Mouse (Mus musculus): ENCODE results near the gene Lzic.
A peak's percentile ranks its signal among the peaks of the same experiment; 100 is the strongest.

Gene Lzic

GRCm38 (mm10) chr4:149477078-149477477 is 8.0 kb upstream of the Lzic start, which contains the start of gene Tmem274:
Gene Tmem274, plus strand, starts transcription at chr4:149477378.
- DNase-seq (ENCODE audit: low read depth, low spot score), result no peak

- no peak for DNase-seq (ENCODE audit: low read depth, low spot score)
Measured at GRCm38 (mm10) chr4:149484566-149484965, 463 bp upstream of the Lzic start.

- DNase-seq (ENCODE audit: low read depth, low spot score), result peak; percentile 36
Measured at GRCm38 (mm10) chr4:149485825-149486206, 787 bp downstream of the Lzic start.

DNA sequence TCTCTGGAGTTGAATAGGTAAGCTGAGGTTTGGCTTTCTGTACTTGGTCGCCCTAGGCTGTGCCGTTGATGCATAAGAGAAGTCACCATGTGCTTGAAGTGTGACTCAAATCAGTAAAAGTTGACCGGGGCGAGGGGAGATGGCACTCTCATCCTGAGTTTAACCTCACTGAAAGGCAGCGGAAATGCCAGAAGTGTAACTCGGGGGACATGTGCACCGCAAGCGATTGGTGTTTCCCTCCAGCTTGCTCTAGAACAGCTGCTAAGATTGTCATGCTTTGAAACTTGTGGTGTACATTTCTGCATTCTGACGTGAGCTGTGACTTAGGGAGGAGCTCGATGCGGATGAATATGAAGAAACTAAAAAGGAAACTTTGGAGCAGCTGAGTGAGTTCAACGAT is 2.7 kb downstream of the Lzic start:
- no peak for DNase-seq (ENCODE audit: low read depth, low spot score)

DNA sequence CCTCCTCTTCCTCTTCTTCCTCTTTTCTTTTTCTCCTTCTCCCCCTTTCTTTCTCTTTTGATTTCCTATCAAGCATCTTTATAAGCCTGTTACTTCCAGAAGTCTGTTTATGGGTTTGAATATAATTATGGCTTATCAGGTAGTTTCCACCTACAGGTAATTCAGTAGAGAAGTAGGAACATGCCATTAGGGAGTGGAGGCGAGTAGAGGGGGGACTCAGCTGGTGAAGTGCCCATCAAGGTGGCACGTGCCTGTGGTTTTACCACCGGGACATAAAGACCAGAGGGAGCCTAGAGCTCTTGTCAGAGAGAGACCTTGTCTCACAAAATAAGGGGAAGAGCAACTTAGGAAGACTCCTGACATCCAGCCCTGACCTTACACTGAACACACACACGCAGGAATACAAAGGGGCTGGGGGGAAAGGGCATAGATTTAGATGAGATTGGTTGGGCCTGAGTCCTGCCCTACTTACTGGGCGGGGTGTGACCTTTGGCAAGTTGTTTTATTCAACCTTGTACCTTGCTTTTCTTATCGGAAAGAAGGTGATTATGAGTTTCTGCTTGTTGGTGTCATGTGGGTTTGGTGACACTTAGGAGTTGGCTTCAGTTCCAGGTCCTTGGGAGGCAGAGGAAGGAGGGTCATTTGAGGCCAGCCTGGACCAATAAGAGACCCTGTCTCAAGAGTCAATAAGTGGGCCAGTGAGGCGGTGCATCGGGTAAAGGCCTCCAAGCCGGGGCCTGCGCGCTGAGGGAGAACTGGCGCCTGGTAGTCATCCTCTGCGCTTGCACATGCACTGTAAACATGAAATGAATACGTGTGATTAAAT is 4.6 kb downstream of the Lzic start:
- no peak for DNase-seq (ENCODE audit: low read depth, low spot score)

DNA sequence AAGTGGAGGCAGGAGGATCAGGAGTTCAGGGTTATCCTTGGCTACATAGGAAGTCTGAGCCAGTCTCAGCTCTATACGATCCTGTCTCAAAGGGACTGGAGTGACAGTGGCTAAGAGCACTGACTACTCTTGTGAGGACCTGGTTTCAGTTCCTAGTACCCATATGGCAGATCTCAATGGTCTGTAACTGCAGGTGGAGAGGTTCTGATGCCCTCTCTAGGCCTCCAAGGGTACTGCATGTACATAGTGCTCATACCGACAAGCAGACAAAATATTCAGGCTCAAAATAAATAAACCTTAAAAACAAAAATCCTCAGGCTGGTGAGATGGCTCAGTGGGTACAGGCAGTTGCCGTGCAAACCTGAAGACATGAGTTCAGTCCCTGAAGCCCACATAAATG is 6.1 kb downstream of the Lzic start:
- DNase-seq (ENCODE audit: low read depth, low spot score), result peak; percentile 65

- no peak for DNase-seq (ENCODE audit: low read depth, low spot score)
Measured at GRCm38 (mm10) chr4:149496612-149497011, 11.6 kb downstream of the Lzic start.

GRCm38 (mm10) chr4:149498901-149499300 is 13.9 kb downstream of the Lzic start:
- DNase-seq (ENCODE audit: low read depth, low spot score), result no peak

- DNase-seq (ENCODE audit: low read depth, low spot score), result no peak
Measured at GRCm38 (mm10) chr4:149499790-149500189, 14.8 kb downstream of the Lzic start.

GRCm38 (mm10) chr4:149504363-149504762 is 19.3 kb downstream of the Lzic start:
- DNase-seq (ENCODE audit: low read depth, low spot score), result no peak

- DNase-seq (ENCODE audit: low read depth, low spot score), result no peak
Measured at GRCm38 (mm10) chr4:149504858-149505257, 19.8 kb downstream of the Lzic start.

DNA sequence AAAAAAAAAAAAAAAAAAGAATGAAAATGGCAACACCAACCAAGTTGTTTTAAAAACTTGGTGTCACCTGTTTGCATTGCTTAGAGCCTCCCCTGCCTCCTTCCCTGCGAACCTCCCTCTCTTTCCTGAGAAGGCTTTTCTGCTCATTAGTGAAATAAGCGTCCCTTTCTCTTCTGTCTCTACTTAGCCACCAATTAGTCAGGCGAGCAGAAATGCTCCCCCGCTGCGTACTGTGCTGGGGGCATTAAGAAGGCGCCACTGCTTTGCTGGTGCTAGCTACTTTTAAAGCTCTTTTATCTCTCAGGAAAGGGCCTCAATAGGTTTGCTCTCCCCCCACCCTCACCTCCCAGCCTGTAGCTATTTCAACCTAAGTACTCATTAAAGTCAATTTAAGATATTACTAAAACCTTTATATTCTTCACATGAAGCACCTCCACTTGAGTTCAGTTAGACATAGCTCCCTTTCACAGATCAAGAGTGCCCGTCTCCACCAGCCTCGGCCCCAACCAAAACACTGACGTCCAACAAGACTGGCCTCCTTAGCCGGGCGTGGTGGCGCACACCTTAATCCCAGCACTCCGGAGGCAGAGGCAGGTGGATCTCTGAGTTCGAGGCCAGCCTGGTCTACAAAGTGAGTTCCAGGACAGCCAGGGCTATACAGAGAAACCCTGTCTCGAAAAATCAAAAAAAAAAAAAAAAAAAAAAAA is 20.4 kb downstream of the Lzic start:
- DNase-seq (ENCODE audit: low read depth, low spot score), result no peak

GRCm38 (mm10) chr4:149506904-149507303 is 21.9 kb downstream of the Lzic start:
- no peak for DNase-seq (ENCODE audit: low read depth, low spot score)

DNA sequence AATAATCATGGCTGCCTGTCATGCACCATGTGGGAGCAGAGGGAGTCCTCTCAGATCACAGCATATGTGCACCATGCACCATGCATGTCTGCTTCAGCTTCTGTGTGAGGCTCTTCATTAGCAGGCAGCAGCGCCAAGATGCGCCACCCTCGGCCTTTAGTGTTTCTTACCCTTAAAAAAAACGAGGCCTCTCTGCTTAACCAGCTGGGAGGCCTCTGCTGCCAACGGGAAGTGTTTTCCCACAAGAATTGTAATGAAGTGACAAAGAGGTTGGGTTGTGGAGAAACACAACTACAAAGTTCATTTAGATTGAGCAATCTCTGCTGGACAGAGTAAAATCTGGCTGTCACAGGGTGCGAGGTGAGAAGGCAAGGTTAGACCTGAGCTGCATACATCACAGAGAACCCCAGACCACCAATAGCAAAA is 26.2 kb downstream of the Lzic start:
- DNase-seq (ENCODE audit: low read depth, low spot score), result no peak

DNA sequence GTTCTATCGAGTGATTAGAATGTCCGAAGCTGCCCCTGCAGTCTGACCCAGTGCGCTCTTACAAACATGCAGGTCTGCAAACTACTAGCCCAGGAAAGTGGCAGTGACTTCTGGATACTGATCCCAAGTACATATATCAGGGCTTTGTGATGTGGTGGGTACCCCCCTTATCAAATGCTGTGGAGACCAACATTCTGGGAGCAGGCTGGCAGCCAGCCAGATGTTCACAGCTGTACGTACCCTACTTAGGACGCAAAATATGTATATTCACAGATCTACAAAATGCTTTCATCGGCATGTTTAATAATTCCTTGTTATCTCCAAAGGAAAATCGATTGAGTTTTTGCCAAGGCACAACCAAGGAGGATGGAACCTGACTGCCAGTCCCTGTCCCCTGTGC is 27.0 kb downstream of the Lzic start:
- no peak for DNase-seq (ENCODE audit: low read depth, low spot score)

DNA sequence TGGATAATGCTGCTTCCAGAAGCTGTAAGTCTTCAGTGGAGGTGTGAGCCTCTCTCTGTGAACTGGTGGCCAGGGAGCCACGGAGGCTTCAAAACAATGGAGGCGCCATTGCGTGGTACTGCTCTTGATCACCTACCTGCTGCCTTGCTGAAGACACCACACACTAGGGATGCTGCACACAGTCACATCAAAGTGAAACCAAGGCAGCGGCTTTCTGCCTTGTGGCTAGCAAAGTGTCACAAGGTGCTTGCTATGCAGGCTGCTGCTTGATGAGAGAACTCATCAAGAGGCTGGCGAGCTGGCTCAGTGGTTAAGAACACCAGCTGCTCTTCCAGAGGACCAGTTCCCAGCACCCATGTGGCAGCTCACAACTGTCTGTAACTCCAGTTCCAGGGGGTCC is 30.7 kb downstream of the Lzic start:
- DNase-seq (ENCODE audit: low read depth, low spot score), result no peak

DNA sequence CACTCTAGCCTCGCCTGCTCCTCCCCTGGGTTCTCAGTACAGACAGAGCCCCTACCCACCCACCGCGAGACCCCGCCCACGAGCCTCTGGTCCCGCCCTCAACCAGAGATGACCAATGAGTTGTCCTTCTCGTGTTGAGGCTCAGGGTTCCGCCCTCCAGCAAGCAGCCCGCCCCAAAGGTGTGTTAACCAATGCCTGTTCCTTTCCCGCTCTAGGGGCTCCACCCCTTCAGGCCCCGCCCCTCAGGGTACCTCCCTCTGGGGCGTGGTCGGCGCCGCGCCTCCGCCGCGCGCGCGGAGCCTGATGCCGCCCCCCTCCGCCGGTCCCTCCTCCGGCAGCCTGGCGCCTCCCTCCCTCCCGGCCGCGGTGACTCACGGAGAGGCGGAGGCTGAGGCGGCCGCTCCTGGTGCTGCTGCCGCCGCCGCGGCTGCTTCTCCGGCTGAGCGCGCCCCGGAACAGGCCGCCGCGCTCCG is 32.9 kb downstream of the Lzic start, which contains the start of gene Ctnnbip1:
Gene Ctnnbip1 (plus strand): TSS at position 369 of the 473 bp plus-strand sequence.
- peak; percentile 98 for DNase-seq (ENCODE audit: low read depth, low spot score)

DNA sequence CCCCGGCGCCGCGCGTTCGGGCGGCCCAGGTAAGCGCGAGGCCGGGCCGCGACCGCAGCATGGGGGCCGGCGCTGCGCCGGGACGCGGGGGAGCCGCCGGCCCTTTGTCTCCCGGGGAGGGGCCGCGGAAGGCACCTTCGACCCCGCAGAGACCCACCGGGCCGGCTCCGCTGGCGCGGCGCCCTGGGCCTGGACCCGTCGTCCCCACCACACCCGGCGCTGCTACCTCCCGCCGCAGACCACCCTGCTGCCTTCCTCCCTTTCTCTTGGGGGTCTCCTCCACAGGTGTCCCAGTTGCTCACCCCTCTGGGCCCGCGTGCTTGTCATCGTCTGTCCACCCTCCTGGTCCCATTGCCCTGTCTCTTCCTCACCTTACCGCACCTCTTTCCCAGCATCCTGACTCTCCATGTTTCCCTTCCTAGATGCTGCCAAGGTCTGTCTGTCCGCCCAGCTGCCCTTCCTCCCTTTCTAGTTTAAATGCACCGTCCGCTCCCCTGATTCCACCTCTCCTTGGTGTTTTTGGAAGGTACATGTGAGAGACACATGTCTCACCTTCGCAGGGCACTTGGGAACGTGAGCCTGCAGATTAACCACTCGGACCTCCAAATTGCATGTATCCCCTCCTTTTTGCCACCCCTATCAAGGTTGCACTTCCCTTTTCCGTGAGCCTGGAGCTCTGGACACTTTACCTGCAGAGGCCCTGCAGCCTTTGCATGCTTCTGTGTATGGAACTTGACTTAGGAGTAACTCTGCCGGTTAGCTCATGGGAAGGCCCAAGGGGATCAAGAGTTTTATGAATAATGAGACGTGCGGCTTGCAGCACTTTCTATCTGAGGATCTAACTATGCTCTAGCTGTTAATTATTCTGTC is 33.6 kb downstream of the Lzic start:
- no peak for DNase-seq (ENCODE audit: low read depth, low spot score)

DNA sequence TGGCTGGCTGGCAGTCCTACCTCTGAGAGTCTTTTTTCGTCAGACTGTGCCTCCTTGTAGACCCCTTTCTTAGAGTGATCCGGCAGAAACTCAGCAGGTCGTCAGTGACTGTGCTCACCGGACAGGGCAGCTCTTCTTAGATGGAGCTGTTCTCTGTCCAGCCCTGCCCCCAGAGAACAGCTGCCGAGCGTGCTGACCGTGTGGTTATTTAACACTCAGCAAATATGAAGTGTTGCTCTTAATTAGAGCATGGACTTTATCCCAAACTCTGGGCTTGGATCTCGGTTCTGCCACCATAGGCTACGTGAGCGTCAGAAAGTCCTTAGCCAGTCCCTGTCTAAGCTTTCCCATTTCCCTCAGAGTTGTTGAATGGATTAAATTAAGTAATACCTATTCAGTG is 36.2 kb downstream of the Lzic start:
- no peak for DNase-seq (ENCODE audit: low read depth, low spot score)

GRCm38 (mm10) chr4:149523961-149524360 is 38.9 kb downstream of the Lzic start:
- DNase-seq (ENCODE audit: low read depth, low spot score), result no peak

DNA sequence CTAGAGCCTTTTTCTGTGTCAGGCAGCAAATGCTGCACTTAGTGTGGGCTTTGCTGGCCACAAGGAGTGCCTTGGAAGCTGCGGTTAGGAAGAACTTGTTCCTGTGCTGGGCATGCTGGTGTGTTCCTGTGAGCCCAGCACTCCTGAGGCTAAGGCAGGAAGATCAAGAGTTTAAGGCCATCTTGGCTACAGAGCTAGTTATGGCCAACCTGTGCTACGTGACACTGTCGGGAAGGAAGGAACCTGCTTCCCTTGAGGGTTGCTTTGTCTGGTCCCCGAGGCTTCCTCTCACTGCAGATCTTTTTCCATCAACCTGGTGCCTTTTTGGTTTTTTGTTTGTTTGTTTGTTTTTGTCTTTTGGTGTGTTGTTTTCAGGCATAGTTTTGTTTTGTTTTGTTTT is 40.1 kb downstream of the Lzic start:
- DNase-seq (ENCODE audit: low read depth, low spot score), result no peak

DNA sequence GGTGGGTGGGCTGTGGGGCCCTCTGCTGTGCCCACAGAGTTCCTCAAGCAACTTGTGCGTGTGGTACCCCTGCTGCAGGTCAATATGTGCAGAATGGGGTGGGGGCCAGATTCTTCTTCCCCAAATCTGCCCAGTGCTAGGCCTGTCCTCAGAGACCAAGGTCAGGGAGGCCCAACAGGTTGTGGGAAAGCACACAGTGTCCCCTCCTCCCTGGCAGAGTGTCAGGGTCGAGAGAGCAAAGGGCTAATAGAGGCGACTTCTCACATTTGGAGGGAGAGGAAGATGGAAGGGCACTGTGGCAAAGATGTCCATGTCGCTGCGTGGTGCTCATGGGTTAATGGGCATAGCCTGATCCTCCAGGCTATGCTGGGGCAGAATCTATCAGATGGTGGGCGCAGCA is 40.8 kb downstream of the Lzic start:
- no peak for DNase-seq (ENCODE audit: low read depth, low spot score)
